Comparison of ENCODE assay signal across 16 mouse cellular contexts in genomic region chr14:54161916-54162315, GRCm38 (mm10).
DNase-seq lines count a peak whose midpoint lies in the region; TF ChIP-seq lines count a peak whose summit lies in the region.
"Had no signal": no experiment of that assay in that cellular context is flagged by ENCODE, and none has a peak within 500 bp of the region (broad histone marks: within the 10 kb centered on the region; RNA-seq: fewer than 3 reads in every experiment).

No protein-coding gene starts in this region.

- H3K4me1 ChIP-seq in small intestine, adult 2 months (ENCODE audit: control insufficient read depth, insufficient read depth, insufficient read length, low read length), result peaks cover 2% of the 10 kb centered on the region; the same call in 1 of the 2 replicates
- H3K4me1 ChIP-seq: forebrain, embryonic 10.5 days had no signal

- no peak overlapping the region for H3K27ac ChIP-seq in small intestine, adult 2 months (ENCODE audit: insufficient read depth, low read depth, low read length)
- H3K27ac ChIP-seq: embryonic facial prominence, embryonic 13.5 days; forebrain, embryonic 10.5 days; limb, embryonic 12.5 days had no signal

- peak overlapping the region; percentile 34; the same call in 1 of the 2 replicates for H3K4me3 ChIP-seq in small intestine, adult 2 months (ENCODE audit: low read depth, low read length)
- H3K4me3 ChIP-seq: embryonic facial prominence, embryonic 13.5 days; forebrain, embryonic 10.5 days; heart, embryonic 12.5 days; limb, embryonic 12.5 days; neural tube, embryonic 15.5 days had no signal

- 62% methylated on average over 8 of the region's 8 CpGs for WGBS in small intestine, adult 2 months

- H3K36me3 ChIP-seq in small intestine, adult 2 months (ENCODE audit: control insufficient read depth, insufficient read depth, low read length), result no peaks in the 10 kb centered on the region
- H3K36me3 ChIP-seq: embryonic facial prominence, embryonic 13.5 days; forebrain, embryonic 10.5 days; heart, embryonic 12.5 days; limb, embryonic 12.5 days; neural tube, embryonic 15.5 days had no signal

- DNase-seq in heart, adult 11 months, result peak; percentile 71
- no peak for DNase-seq in heart, postnatal 10 days
- peak; percentile 50 to 62 for DNase-seq in kidney, postnatal 4 days
- no peak for DNase-seq in kidney, adult 9 months
- peak; percentile 27 for DNase-seq in testis, postnatal 14 days (ENCODE audit: low spot score)
- no peak for DNase-seq in testis, postnatal 10 days (ENCODE audit: low spot score)
- DNase-seq: adrenal gland, postnatal 14 days; lung, postnatal 4 days; retina, postnatal 1 day; thymus, postnatal 36 days had no signal

- no peaks in the 10 kb centered on the region for H3K27me3 ChIP-seq in small intestine, adult 2 months (ENCODE audit: control insufficient read depth, insufficient read depth, low read length)
- H3K27me3 ChIP-seq: embryonic facial prominence, embryonic 13.5 days; heart, embryonic 12.5 days; limb, embryonic 12.5 days; neural tube, embryonic 15.5 days had no signal

- TF ChIP-seq CTCF in small intestine, adult 2 months (IDR thresholded peaks at IDR 0.05; ENCODE audit: extremely low read depth, insufficient read length, insufficient replicate concordance, low read depth, low read length), result no peak

- no peak for TF ChIP-seq POLR2A in small intestine, adult 2 months (IDR thresholded peaks at IDR 0.05; ENCODE audit: low read depth, low read length)

- intact Hi-C loops in heart, postnatal 10 days (cut with DNase I), result no loop called here

Comparison
In these comparisons a context has a peak if more than half of its experiments do, and no peak if none do; other contexts are left out.
1. DNase-seq: peak in heart, adult 11 months (single experiment), kidney, postnatal 4 days (2 of 2) and testis, postnatal 14 days (single experiment); none in heart, postnatal 10 days (0 of 2), kidney, adult 9 months (single experiment) and testis, postnatal 10 days (single experiment).